Mouse (Mus musculus) layer of hippocampus, postnatal 10 days (tissue): ENCODE data around the gene Syn3. TPM values are rescaled to one million over a fixed set of nuclear protein-coding genes. Genes with fewer than 3 reads are reported as not detected.

Experiments
- DNase-seq, 2 experiments: peaks; one replicate each; pipeline ENCODE4 v3.0.0; 2021; ENCODE audit warnings: low spot score in 2 of 2
- total RNA-seq, 2 experiments: library from RNA; stranded (reverse); gene quantifications; 2 replicates each; pipeline ENCODE4 v1.2.3; 2021

The Syn3 gene
- total RNA-seq, 2 experiments from 2014 or later, result 35.1 to 39.6 TPM

DNA sequence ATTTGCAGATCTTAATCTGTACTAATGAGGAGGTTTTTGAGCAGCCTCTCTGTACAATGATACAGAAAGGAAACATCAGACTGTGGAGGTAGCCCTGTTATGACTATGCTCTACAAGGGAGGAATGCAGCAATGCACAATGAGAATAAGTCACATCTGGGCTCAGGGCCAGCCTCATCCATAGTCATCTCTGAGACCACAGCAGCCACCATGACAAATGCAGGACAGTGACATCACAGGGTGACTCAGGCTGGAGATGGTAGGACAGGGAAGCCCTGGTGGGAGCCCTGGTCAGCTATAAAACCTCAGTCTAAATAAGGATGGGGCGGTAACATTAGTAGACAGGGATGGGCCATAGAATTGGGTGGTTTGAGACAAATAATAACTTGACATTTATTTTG lies 327.4 kb downstream of the Syn3 start:
- DNase-seq, result no peak

DNA sequence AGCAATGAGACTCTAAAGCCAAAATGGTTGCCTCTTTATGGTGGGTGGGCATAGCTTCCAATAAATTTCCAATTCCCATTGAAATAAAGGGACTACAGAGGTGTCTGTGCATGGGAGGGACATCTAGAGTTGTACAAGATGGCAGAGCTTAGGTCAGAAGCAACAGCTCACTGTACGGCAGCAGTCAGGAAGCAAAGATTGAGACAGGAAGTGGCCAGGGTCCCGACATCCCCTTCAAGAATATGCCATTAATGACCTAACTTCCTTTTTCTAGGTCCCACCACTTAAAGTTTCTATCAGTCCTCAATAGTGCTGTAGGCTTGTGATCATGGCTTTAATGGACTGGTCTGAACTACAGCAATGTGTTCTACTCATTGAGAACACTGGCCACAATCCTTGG lies 330.6 kb downstream of the Syn3 start:
- no peak for DNase-seq

- DNase-seq, result peak; percentile 36 to 54
These were observed 331.8 kb downstream of the Syn3 start for GRCm38 (mm10) chr10:86166854-86167268.

DNA sequence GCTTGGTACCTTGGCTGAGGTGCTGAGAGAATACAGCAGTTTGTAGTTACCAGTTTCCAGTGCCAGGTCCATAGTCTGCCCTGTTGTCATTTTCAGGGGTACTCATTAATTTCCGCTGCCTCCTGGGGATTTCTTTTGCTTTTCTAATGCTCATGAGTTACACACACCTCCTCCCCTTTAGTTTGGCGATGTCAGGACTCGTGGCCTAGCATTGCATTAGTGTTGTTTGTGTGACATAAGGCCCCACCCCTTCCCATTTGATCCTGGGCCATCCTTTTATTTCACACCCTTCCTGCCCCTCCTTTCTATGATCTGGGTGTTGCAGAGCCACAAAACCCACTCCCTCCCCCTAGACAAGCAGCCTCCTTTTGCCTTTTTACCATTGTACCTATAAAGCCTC lies 334.6 kb downstream of the Syn3 start:
- no peak for DNase-seq

GRCm38 (mm10) chr10:86161783-86162271 lies 336.9 kb downstream of the Syn3 start:
- no peak for DNase-seq

GRCm38 (mm10) chr10:86158198-86158899 lies 340.3 kb downstream of the Syn3 start:
- no peak for DNase-seq

DNA sequence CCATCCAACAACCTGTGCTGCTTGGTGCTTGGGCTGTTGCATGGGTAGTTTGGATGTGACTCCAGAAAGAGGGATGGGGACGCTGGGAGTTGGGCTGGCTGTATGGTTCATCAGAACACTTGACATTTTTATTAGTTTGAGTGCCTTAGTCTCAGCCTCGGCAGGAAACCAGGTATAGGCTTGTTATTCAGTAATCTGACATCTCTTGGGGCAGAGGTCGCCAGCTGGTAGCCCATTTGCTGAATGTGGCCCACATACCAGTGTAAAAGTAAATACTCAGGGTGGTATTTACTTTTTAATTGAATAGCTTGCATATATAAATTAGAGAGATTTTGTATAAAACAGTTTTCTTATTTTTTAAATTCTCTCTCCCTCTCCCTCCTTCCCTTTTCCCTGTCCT lies 343.4 kb downstream of the Syn3 start:
- no peak for DNase-seq

DNA sequence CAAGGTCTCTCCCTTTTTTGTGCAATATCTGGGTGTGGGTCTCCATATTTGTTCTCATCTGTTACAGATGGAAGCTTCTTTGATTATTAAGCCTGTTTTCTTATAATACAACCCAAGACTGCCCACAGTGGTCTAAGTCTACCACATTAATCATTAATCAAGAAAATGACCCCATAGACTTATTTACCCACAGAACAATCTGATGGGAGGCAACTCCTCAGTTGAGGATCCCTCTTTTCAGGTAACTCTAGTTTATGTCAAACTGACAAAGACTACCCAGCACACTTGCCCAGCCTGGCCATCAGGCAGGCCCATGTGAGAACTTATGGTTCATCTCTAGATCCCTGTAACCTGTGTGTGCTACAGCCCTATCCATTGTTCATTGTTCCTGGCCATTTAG lies 345.5 kb downstream of the Syn3 start:
- no peak for DNase-seq

- no peak for DNase-seq
These were observed 347.3 kb downstream of the Syn3 start for GRCm38 (mm10) chr10:86151357-86151756.

GRCm38 (mm10) chr10:86150076-86150475 lies 348.6 kb downstream of the Syn3 start:
- DNase-seq, result no peak

DNA sequence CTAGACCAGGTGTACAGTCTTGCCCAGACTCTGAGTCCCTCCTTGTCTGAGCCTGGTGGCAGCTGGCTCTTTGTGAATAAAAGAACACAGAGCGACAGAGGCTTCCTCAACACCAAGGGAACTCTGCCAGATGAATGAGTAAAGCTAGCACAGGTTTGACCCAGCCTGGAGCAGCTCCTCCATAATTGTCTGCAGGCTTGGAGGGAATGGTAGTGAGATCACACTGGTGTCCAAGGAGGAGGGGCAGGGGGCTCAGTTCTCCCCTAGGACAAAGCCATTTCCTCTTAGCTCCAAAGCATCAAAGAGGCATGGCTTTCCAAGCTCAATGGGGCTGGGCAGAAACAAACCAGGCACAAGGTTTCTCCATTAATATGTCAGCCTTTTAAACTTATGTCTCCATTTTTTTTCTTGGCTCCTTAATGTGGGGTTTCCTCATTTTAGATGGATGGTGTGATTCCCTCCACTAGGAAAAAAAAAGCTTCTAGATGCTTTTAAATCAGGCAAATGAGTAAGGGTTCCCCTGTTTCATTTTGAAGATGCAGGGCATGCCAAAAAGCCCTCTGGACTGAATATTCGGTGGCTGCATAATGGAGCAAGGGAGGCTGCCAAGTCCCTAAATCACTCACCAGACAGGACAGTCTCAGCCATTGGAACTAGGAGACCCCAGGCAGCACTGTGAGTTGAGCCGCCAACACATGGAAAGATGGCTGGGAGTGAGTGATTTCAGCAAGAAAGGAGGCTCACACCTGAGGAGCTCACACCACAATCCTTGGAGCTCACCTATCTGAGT lies 349.5 kb downstream of the Syn3 start:
- DNase-seq, result no peak

DNA sequence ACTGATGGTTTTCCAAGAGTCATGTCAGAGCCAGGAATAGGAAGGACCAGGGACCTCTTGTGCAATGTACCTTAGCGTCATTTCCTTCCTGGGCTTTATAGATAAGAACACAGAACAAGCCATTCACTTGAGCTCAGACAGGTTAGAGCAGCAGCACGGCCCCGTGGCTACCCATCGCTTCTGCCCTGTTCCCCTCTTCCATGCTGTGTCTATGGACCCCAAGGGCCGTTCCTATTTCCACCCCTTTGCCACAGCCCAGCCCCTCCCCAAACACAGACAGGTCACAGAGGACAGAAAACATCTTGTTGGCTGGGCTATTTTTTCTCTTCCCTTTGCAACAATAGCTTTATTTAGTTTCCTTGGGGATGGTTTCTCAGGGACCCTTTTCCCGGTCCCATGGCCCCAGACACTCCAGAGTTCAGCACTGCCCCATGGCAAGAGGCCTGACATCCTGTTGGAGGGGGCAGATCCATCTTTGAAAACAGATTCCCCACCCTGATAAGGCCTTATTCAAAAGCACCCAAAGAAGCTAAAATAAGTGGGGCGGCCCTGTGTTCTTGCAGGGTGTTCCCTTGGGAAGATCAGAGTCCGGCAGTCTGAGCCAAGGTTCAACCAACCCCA lies 359.5 kb downstream of the Syn3 start:
- DNase-seq, result no peak

- no peak for DNase-seq
These were observed 361.0 kb downstream of the Syn3 start for GRCm38 (mm10) chr10:86137589-86138173.

DNA sequence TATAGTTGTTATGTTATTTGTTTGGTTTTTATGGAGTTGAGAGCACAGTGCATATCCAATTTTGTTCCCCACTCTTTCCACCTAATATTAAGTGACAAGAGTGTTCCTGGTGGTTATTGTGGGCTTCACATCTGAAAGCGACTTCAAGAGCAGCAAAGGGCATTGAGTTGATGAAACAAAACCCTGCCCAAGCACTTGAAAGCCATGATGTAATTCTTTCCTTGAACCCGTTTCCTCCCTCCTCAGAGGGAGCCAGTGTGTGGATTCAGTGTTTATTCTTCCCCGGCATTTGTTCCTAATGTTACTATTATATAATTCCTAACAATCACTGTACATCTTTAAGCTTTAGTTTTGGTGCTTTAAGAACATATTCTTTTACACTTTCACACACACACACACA lies 361.6 kb downstream of the Syn3 start:
- DNase-seq, result no peak

GRCm38 (mm10) chr10:86136249-86136648 lies 362.4 kb downstream of the Syn3 start:
- DNase-seq, result no peak

DNA sequence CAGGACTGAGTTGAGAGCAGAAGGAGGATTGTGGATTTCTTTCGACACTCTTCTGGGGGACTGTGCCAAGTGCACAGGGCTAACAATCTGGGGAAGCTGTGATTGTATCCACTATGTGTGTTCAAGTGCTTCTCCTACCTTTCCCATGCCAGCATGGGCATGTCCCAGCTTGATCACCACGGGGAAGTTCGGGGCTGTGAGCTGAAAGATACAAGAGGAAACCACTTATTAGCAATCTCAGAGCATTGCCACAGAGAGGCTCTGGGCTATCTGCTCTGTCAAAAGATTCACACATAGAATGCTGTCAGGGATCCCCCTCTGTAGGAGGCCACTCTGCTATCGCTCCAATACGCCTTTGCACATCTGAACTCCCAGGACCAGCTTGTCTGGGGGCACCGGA lies 363.8 kb downstream of the Syn3 start:
- no peak for DNase-seq

- no peak for DNase-seq
These were observed 364.4 kb downstream of the Syn3 start for GRCm38 (mm10) chr10:86134336-86134735.

- no peak for DNase-seq
These were observed 366.2 kb downstream of the Syn3 start for GRCm38 (mm10) chr10:86132420-86132956.

DNA sequence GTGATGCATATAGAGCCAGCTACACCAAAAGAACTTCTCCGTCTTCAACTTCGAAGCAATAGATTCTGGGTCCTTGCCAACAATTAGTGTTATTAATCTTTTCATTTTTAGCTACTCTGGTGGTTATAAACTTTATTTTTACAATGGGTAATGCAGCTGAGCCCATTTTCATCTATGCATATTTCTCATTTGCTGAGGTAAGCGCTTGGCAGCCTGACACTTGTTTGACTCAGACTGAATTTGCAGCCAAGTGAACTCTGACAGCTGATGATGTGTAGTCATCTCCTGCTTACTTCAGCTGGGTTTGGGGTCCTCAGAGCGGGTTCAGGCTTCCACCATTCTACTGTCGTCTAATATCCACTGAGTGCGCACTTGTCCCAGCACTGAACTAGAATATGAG lies 369.6 kb downstream of the Syn3 start:
- no peak for DNase-seq

GRCm38 (mm10) chr10:86126478-86126877 lies 372.2 kb downstream of the Syn3 start:
- no peak for DNase-seq

- DNase-seq, result no peak
These were observed 373.3 kb downstream of the Syn3 start for GRCm38 (mm10) chr10:86125421-86125820.
